Mouse (Mus musculus) layer of hippocampus, postnatal 14 days (tissue): Measurements from ENCODE around the gene Tyw3. TPM values are rescaled to one million over a fixed set of nuclear protein-coding genes. Genes with fewer than 3 reads are reported as not detected.
A peak's percentile ranks its signal among the peaks of the same experiment; 100 is the strongest.
"Not testable (repeated sequence)": the region's sequence is repeated elsewhere in the genome, so short reads cannot be mapped to it uniquely, and the experiment has no call there.

ENCODE experiments used
- DNase-seq, 2 experiments: peaks; one replicate each; pipeline ENCODE4 v3.0.0; 2021 to 2022; ENCODE audit warnings: low spot score in 2 of 2, mixed read lengths in 1 of 2
- long read RNA-seq, 2 experiments: library from polyadenylated mRNA; stranded (forward); transcript quantifications; one replicate each; pipeline ENCODE4 v2.0.0; 2021
- total RNA-seq, 2 experiments: library from RNA; stranded (reverse); gene quantifications; 2 replicates each; pipeline ENCODE4 v1.2.3; 2021

Tyw3 gene
- total RNA-seq, result 10 to 100 TPM; 11.1 to 12.8 TPM
- long read RNA-seq, experiment 1, full-length matches to known transcripts, result 5 of 5 reads
- long read RNA-seq, experiment 1, partial matches to known transcripts, result 0 of 5 reads
- long read RNA-seq, experiment 1, other reads (novel, unspliced or antisense), result 0 of 5 reads
- long read RNA-seq, experiment 2, full-length matches to known transcripts, result 6 of 11 reads
- long read RNA-seq, experiment 2, partial matches to known transcripts, result 0 of 11 reads
- long read RNA-seq, experiment 2, other reads (novel, unspliced or antisense), result 5 of 11 reads

DNA sequence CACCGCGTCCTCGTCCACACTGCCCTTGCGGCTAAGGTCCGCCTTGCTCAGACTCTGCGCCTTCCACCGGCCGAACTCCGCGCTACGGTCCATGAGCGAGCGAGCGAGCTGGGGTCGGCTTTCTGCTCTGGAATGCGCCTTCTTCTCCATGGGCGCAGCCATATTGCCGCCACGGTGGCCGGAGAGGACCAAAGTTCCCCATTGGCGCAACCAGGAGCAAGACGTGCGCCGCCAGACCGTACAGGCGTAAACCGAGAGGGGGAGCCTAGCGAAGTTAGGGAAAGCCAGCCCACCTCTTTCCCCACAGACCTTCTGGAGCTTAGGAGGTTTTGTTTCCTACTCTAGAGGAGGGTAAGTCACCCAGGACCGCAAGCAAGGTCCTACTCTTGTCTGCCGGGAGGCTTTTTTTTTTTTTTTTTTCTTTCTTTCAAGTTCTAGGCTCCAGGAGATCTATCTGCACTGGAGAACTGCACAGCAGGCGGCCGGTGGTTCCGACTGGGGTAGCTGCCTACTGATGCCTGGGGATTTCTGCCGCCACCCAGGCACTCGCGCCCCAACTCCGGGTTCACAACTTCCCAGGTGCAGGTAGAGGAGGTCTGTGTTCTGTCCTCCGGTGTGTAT, at the start of gene Tyw3:
Tyw3 (minus strand) TSS at position 171 of the 621 bp plus-strand sequence.
- peak; percentile 96 to 98 for DNase-seq

DNA sequence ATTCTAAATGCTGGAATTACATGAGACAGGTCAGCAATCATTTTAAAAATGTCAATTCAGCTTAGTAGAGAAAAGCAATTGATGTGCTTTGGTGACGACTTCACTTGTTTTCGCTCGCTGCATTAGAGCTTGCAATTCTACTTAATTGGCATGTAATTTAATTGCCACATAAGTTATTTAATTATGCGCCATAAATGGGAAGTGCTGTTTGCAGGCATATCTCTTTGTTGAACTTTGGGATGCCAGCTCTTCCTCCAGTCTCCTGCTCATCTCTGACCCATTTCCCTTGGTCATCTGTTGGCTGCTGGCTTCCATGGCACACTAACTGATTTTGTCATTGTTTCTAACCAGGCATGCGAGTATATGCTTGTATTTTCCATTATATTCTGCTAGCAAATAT, 36.2 kb upstream of the Tyw3 start:
- DNase-seq, result no peak

DNA sequence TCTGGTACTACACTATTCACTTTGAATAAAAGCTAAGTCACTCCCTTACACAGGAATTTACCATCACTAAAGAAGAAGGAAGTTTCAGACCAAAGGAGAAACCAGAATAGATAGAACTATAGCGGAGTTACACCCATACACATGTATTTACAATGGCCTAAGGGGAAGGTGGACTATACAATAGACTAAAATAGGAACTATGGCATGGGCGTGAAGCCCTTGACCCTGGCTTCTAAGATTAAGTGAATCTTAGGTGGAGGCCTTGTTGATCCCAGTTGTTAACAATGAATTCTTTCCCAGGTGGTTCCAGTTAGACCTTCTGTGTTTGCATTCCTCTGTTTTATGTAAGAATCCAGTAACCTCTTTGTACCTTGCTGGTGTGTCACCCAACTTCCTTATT, 34.4 kb upstream of the Tyw3 start:
- not testable (repeated sequence) for DNase-seq

DNA sequence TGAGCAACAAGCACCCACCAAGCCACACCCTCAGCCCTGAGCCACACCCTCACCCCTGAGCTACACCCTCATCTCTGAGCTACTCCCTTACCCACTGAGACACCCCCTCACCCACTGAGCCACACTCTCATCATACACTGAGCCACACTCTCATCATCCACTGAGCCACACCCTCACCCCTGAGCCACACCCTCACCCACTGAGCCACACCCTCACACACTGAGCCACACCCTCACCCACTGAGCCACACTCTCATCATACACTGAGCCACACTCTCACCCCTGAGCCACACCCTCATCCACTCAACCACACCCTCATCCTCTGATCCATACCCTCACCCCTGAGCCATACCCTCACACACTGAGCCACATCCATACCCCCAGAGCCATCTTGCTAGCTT, 31.4 kb upstream of the Tyw3 start:
- no peak for DNase-seq

DNA sequence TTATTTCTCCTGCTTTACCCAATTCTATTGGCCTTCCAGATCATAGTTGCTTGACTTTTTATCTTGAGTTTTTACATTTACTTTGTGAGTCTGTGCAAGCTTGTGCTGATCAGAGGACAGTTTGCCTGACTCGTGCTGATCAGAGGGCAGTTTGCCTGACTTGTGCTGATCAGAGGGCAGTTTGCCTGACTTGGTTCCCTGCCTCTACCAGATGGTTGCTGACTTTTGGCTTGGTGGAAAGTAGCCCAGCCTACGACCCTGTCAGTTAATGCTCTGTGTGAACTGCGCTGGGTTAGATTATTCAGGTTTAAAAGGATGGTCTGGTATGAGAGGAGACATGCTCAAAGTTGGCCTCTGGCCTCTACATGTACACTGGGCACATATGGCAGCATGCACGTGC, 19.2 kb upstream of the Tyw3 start:
- DNase-seq, result no peak

DNA sequence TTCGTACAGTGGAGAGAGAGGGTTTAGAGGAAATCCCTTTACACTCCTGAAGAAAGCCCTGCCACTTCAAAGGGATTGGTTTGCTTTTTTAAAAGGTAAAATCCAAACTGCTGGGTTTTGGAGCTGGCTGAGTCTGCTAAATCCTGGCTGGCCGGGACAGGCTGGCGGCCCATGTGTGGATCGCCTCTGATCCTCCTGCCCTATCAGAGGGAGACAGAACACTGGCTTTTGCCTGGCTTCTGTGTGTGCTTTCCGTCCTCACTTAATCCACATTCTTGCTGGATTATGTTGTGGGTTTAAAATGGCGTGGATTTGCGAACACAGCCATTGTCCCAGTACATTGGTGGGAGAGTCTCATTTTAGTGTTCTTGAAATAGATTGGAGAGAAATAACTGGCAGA, 18.4 kb upstream of the Tyw3 start:
- no peak for DNase-seq

DNA sequence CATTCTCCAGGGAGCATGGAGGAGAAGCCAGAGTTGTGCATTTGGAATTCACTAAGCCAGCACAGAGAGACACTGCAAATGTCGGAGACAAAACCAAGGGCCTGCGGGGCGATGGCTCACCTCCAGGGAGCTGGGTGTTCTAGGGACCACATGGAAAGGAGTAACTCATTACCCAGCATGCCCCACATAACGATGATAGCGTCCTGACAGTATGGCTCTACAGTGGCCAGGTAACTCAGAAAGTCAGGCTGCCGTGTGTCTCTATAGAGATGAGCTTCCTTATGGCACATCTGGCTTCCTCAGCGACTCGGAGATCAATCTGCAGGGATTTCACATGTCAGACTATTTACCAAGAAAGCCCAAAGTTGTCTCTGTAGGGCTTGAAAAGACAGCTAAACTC, 17.9 kb upstream of the Tyw3 start:
- no peak for DNase-seq

DNA sequence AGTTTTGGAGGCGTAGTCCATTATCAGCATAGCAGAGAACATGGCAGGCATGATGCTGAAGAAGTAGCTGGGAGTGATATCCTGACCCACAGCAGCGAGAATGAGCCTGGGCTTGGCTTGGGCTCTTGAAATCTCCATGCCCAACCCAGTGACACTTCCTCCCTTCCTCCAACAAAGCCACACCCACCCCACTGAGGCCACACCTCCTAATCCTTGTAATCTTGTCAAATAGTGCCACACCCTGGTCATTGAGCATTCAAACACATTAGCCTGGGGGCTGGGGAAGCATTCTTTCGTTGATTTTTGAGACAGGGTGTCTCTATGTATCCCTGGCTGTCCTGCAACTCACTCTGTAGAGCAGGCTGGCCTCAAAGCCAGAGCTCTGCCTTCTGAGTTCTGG, 15.0 kb upstream of the Tyw3 start:
- DNase-seq, result no peak

DNA sequence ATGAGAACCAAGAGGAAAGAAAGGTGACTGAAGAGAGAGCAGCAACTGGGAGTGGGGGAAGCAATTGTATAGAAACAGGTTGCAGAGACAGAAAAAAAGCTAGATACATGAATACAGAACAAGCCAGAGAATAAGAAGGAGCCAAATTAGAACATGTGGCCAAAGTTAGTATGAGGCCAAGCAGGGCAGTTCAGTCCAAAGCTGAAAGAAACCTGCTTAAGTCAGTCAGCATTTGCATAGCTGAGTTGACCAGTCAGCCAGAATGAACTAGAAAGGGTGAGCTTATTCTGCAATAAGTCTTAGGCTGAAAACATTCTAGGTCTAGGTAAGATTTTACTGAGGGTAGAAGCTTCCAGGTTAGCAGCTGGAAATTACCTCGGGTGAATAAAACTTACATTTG, 11.0 kb upstream of the Tyw3 start:
- DNase-seq, result no peak

DNA sequence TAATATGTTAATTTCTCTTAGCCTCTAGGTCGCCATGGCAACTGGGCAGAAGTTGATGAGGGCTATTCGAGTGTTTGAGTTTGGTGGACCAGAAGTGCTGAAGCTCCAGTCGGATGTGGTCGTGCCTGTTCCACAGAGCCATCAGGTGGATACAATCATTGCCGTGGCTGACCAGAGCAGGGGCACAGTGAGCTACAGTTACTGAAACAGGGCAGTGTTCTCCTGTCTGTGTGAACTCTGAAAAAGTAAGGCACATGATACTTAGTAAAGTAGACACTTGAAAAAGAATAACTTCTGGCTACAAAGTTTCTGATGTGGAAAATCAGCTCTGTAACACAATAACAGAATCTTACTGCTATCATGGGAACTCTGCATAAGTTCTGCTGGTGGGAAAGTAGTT, 8.0 kb upstream of the Tyw3 start:
- no peak for DNase-seq

DNA sequence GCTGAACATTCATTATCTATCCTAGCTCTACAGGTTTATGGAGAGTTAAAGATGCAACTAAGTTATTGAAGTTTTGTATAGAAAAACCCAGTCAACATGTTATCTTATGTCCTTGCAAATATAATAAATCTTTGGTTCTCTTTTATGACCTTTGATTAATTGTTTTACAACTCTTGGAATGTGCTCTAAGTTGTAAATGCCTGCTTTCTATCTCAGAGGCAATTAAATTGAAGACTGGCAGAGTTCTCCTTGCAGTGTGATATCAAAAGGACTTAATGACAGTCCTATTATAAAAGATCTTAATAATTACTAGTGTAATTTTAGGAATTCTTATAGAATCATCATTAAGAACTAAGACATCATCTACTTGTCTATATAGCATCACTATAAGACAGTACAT, 5.2 kb upstream of the Tyw3 start:
- DNase-seq, result no peak

DNA sequence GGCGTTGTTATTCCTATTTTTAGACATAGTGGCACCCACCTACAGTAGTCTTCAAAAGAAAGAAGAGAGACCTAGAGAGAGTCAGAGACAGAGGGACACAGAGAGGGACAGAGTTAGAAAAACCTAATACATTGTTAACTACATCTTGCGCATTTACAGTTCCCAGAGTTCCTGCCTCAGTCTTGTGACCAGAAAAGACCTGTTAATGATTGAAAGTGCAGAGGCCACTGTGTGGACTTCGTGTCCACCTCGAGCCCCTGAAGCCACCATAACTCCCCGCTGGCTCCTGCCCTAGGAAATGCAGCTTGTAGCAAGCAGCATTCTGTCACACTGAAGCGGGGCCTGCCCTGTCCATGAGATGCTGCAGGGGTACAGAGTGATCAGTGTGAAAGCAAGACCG, 657 bp upstream of the Tyw3 start:
- DNase-seq, result no peak

DNA sequence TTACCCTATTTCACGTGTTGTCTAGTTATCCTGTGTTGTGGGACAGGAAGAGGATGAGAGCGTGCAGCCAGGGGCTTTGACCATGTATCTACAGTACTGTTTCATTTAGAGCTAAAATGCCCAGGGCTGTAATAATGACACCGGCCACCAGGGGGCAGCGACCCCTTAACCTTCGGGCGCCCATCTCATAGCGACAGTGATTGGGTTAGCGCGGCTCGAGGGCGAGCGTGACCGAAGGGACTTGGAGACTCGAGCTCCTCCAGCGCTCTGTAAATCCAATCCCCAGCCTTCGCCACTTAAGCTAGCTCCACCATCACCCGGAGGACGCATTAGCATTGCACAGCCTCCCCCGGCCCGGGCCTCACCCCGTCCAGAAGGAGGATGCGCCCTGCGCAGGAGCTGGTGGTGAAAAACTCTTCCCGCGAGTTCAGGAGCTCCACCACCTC, 393 bp downstream of the Tyw3 start, which contains the start of gene Cryz:
Cryz (plus strand) TSS at position 224 of the 446 bp plus-strand sequence.
- peak; percentile 92 to 94 for DNase-seq

DNA sequence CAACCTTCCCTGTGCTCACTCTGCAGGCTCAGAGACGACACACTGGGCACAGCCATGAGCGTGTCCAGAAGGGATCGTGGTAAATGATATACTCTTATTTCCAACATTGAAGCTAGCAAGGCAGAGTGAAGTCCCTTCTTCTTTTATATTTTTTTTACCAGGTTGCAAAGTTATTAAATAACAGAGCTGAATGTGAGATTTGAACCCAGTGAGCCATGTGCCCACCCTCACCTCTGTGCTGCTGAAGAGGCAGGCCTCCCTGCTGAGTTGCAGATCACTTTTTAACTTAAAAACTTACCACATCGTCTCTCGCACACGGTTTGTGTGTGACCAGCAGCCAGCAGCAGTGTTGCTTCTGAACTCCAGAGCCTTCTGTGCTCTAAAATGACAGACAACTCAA, 2.7 kb downstream of the Tyw3 start:
- DNase-seq, result no peak

DNA sequence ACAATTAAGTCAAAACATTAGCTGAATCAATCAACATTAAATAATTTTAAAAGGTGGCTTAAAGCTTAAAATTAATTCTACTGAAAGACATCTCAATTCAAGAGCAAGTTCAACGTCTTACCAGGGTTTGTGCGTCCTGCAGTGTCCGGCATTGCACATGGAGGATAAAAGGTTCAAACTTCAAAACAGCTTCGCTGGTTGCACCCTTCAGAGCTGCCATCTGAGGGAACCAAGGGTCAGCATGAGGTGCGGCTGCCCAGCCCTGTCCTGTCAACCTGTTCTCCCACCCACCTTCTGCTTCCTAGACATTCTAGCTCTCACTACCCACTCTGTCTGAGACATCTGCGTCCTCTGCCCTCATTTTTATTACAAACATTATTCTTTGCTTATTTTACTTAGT, 3.3 kb downstream of the Tyw3 start:
- DNase-seq, result no peak

DNA sequence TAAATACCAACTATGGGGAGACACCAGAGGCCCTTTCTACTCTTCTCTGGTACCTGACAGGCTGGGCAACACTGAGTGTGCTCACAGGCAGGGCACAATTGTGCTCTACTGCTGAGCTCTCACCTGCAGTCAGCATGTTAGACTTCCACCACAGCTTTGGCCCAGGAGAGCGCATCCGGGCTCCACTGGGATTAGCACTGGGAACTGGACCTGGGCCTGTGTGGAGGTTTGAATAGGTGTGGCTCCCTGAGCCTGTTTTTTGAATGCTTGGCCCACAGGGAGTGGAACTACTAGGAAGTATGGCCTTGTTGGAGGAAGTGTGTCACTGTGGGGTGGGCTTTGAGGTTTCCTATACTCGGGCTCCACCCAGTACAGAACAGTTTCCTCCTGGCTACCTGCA, 5.3 kb downstream of the Tyw3 start:
- no peak for DNase-seq

DNA sequence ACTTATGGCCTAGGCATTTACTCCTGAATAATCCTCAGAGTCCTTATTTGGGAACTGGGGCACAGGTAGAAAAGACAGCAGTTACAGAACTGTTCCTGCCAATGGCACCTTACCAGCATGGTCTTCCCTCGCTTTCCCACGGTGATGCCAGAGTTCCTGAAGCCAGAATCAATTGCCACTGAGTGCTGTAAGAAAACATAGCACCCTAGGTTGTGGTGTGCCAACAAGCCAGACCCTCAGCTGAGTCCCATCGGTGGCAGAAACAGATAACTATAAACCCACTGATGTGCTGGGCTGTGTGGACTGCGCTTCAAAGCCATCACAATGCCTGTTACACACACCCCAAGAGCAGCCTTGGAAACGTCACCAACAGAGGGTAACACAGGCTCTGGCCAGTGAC, 5.9 kb downstream of the Tyw3 start:
- no peak for DNase-seq

DNA sequence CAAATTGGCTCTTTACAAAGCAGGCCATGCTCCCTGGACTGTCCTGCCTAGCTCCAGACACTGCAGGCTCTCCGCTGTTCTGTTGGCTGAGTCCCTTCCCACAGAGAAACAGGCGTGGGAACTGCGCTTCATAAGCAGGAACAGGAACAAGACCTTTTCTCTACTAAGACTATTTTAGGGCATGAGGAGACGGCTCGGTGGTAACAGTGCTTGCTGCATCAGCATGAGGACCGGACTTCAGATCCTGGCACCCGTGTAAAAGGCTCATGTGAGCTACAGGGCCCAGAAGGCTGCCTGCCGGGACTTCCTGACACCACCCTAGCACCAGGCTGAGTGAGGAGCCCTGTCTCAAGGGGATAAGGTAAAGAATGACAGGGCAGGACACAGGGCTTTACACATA, 12.6 kb downstream of the Tyw3 start:
- DNase-seq, result peak in 1 of 2 experiments; percentile 8

DNA sequence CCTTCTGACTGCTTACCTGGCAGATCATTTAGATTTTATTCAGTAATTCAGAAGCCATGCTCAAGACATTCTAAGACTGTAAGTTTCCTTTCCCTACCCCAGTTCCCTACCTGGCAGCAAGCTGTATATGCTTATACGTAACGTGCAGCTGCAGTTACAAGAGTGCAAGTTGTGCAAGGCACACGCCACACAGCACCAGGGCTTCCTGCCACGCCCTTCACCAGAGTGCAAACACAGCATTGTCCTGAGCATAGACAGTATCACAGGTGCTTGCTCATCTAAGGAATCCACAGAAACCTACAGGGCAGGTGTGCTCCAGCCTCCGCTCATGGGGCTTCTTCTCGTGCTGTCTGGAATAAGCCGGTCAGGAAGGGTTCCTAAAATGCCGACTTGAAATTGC, 19.0 kb downstream of the Tyw3 start:
- no peak for DNase-seq

DNA sequence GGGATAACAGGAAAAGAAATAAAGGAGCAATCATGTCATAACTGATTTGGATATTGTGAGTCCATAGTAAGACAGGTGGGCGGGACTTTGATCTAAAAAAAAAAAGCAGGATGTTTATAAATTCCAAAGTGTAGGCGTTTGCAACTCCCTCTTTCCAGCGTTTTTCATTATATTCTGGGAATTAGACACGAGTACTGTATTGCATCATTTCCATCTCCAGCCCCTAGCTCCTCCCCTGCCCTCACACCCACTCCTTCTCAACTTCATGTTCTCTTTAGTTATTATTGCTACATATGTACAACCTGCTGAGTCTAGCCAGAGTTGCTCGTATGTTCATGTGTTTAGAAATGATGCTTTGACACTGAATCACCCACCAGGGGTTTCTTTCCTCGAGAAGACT, 23.2 kb downstream of the Tyw3 start:
- DNase-seq, result no peak

DNA sequence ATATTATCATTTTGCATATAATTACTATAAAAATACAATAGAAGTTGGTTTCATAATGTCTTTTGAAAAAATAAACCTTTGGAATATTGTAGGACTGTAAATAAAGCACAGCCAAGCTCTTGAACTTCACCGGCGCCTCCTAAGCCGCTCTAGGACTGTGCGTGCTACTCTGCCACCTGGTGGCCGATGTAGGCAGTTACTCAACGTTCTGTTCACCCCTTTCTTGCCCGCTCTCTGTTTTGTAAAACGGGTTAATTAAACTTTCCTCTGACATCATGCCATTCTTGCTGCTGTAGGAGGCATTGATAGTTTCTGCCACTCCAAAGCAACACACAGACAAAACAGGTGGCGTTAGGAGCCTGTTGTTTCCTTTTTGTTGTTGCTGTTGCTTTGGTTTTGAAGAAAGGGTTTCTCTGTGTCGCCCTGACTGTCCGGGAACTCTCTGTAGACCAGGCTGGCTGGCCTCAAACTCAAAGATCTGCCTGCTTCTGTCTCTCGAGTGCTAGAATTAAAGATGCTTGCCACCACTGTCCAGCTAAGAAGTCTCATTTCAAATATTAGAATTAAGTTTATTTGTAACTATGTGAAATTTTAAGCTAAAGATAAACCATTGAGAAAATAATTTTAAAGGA, 24.4 kb downstream of the Tyw3 start:
- DNase-seq, result peak; percentile 64 to 65

DNA sequence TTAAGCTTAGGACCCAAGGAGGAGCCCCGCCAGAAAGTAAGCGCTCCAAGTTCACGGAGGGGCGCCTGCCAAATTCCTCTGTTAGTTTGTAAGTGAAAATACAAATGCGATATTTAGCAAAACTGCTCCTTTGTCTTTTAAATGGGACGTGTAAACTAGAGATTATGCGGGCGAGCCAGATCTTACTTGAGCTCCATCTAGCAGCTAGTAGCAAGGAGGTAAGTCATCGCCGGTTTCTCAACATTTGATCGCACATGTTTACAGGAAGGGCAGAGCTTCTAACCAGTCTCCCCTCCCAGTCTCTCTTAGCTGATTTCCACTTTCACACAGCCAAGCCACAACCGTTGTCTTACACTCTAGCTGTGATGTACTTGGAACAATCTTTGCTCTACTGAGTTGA, 26.1 kb downstream of the Tyw3 start:
- no peak for DNase-seq
